Mouse (Mus musculus) retina, postnatal 7 days (tissue): ENCODE results near the gene Zfp72.

Experiments used
- DNase-seq: peaks from one replicate; pipeline ENCODE4 v3.0.0-alpha.2; 2012; ENCODE audit warnings: low read depth, low spot score

The Zfp72 gene

GRCm38 (mm10) chr13:74390371-74390990 is at the start of gene Zfp72:
Zfp72 (minus strand) TSS chr13:74390836.
- peak; percentile 30 for DNase-seq

- no peak for DNase-seq
Observed at GRCm38 (mm10) chr13:74439895-74440294, 49.3 kb upstream of the Zfp72 start.

DNA sequence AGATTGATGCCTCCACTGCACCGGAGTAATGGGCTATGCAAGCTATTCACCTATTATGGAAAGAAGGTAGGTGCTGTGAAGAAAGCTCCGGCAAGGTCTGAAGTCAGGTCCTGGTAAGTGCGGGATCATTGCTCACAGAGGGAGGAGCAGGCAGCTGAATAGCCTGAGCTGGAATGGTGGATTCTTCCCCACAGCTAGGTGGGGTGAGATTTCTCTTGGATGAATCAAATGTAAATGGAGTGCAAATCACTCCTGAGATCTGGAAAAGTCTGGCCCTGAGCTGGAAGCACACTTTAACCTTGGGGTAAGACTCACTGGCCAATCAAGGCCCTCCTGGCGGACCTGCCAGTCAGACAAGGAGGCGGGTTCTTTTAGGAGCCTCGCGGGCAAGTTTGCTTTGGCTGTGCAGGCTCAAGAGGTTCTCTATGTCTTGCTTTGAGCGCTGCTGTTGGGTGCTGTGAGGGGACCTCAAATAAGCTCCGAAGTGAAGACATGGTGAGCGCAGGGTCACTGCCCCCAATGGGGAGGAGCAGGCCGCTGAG is 8.7 kb upstream of the Zfp72 start, which contains the start of gene Ftl1-ps1:
TSS of gene Ftl1-ps1 (plus strand) at position 397 of the 542 bp plus-strand sequence.
- no peak for DNase-seq

GRCm38 (mm10) chr13:74391156-74391555 is 520 bp upstream of the Zfp72 start:
- DNase-seq = no peak

- no peak for DNase-seq
Observed at GRCm38 (mm10) chr13:74389730-74390129, 906 bp downstream of the Zfp72 start.

DNA sequence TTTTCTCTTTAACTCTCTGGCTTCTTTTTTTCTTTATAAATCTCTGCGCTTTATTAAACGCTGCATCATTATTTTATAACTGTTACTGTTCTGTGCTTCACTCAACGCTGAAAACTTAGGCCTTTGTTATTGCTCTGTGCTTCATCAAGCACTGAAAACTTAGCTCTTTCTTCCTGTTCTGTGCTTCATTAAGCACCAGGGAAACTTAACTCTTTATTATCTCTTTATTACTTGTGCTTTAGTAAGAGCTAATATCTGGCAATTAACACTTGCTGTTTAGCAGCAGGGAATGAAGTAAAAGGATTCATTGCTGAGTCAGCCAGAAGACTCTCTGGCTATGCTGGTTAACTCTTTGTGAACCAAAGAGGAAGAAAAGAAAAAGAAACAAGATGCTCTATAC is 8.3 kb downstream of the Zfp72 start:
- no peak for DNase-seq

DNA sequence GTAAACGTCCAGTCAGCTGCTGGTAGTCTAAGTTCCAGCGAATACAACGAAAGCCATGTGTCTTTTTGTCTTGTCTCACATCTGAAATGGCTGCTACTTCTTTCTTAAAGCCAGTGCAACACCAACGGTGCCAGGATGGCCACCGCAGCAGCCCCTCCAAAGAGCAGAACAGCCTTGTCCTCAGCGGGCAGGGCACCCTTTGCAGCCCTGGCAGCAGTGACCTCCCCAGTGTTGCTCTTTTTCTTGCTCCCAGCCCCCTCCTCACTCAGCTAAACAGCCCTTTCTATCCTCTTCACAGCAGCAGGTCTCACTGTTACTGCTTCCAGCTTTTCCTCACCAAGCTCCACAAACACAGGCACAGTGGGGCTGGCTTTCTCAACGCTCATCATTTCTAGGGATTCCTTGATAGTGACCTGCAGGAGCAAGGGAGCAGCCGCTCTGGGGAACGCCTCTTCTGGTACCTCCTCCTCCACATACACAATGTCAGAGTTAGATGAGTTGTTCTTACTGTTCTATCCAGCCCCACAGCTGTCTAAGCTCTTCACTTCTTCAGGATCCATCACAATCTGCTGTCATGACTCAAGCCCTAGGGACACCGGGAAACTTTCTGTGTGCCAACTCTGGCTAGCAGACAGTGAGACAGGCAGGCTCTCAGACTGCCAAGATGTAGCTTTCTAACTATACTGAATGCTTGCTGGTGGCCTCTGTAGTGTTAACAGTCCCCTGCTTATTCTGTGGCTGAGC is 8.9 kb downstream of the Zfp72 start:
- DNase-seq = no peak

DNA sequence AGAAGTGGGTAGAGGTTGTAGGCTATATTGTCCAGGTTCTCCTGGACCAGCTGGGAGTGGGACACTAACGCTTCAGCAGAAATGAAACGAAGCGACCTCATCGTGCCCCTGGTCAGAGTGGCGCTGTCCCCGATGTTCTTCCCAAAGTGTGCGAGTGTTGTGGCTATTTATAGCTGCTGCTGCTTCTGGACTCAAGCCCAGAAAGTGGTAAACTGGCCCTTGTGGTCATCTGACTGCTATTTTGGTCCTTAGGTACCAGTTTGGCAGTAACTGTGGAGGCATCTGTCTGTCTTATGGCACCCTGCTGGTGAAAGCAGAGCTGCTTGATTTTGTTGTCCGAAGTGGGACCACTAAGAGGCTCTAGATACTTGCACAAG is 26.8 kb downstream of the Zfp72 start, which contains the start of gene Lrrc14b:
TSS of gene Lrrc14b (minus strand) at position 147 of the 377 bp plus-strand sequence.
- no peak for DNase-seq

DNA sequence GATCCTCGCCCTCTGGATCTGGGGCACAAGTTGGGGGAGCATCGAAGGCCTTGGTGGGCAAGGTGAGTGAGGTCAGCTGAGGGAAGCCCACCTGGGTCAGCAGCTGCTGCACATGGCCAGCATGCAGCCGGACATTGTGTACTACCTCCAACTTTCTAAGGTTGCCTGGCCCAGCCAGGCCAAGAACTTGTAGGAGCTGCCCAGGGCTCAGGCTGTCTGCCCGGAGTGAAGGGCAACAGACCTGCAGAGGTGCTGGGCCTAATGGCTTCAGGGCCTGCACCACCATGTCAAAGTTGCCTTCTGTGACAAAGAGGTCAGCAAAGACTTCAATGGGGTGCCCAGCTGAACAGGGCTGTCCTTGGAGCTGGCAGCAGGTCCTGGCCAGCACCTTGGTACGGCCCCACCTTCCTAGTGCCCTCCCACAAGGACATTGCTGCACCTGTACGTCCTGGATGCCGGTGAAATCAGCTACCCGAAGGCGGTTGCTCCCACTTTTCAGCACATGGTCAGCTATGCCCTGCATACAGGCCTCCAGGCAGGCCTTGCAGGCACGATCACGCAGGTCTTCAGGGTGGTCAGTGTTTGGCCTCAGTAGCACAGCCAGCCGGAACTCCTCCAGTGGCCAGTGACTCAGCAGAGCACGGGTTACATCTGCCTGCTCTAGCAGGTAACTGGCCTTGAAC is 27.3 kb downstream of the Zfp72 start:
- DNase-seq = no peak

GRCm38 (mm10) chr13:74362218-74362617 is 28.4 kb downstream of the Zfp72 start:
- no peak for DNase-seq

DNA sequence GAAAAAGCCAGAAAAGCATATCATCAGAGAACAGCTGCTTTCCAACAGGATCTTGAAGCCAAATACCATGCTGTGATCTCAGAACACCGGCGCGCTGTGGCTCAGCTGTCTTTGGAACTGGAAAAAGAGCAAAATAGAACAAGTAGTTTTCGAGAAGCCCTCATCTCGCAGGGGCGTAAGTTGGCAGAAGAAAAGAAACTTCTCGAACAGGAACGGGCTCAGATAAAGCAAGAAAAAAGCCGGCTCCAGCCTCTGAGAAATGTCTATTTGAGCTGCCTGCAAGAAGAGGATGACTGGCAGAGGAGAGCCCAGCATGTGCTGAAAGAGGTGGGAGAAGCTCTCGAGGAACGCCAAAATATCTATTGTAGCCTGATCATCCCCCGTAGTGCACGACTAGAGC is 34.1 kb downstream of the Zfp72 start:
- DNase-seq = no peak

- no peak for DNase-seq
Observed at GRCm38 (mm10) chr13:74350435-74350906, 40.2 kb downstream of the Zfp72 start.

DNA sequence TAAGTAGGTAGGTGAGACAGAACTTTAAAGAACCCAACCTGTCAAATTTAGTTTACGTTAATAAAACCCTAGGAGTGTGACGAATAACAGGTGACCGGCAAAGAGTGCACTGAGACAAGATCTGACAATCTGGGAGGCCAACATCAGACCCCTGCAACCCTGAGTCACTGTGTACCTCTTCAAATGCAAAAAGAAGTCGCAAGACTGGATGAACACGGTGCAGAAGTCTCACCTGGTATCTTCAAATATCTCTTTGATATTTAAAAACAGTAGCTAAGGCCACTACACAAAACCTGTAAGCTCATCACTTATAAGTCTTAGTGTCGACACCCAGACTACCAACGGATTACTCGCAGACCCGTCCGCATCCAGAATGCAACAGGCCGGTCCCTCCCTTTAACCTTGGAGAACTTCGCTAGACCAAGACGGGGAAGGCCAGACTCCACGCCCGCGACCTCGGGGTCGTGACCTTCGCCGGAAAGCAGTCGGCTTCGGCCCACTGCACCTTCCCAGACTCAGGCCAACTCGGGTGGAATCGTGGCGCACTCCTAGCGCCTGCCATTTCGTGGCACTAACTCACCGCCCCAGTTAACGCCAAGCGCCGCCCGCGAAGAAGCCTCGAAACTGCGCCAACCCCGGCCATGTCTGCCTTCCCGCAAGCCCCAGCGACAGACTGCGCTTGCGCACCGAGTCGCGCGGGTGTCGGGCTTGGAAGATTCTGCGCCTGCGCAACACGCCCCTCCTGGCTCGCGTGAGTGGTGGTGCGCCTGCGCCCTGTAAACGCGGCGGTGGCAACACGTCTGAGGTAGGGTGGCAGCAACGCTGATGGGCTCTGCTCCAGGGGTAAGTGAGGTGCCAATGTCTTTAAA is 40.8 kb downstream of the Zfp72 start, which contains the start of the genes Sdha and Ccdc127:
TSS of gene Sdha (minus strand) at position 715 of the 869 bp plus-strand sequence.
TSS of gene Ccdc127 (plus strand) at position 744 of the 869 bp plus-strand sequence.
- peak; percentile 97 for DNase-seq

DNA sequence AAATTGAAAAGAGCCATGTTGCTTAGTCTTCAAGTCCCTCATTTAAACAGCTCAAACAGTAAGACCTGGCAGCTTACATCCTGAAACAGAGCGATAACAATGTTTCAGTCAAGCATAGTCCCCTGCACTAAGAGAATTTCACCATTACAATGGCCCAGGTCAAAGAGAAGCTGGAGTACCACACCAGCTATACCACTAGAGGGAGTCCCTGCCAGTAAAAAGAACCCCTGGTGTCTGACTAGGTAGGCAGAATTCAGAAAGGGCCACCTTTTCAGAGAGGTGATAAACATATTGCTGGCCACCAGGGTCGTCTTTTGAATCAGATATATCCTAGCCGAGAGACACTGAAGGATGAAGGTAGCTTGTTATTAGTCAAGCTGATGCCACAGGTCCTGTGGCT is 49.6 kb downstream of the Zfp72 start:
- DNase-seq = no peak

- DNase-seq = no peak
Observed at GRCm38 (mm10) chr13:74329321-74329720, 61.3 kb downstream of the Zfp72 start.
